ENCODE assay signal across 8 mouse cellular contexts in the genomic region with DNA sequence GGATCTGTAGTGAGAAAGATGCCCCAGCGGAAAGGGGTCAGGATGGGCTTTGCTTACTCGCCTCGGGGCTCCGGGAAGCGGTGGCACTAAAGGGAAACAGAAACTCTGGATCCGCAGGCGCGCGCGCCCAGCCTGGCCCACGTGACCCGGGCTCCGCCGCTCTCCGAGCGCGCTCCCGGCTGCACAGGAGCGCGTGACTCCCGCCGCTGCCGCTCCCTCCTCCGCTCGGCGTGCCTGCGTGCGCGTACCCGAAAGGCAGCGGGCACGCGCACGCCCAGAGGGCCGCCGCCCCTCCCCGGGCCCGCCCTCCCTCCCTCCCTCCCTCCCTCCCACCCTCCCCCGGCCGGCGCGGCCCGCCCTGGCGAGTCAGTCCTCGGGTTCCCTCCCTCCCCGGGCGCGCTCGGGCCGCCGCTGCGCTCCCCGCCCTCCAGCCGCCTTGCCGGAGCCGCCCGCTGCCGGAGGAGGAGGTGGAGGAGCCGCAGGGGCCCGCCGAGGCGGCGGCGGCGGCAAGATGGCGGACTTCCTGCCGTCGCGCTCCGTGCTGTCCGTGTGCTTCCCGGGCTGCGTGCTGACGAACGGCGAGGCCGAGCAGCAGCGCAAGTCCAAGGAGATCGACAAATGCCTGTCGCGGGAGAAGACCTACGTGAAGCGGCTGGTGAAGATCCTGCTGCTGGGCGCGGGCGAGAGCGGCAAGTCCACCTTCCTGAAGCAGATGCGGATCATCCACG. TPM values are rescaled to one million over a fixed set of nuclear protein-coding genes. Genes with fewer than 3 reads are reported as not detected.
DNase-seq lines count a peak whose midpoint lies in the region; ATAC-seq and TF ChIP-seq lines count a peak whose summit lies in the region.

A gene (plus strand): TSS at position 369 of the 728 bp plus-strand sequence.

- H3K27me3 ChIP-seq in ES-Bruce4 (ENCODE audit: control insufficient read depth, insufficient read depth, low read length, poor library complexity, severe bottlenecking), result no peaks in the 10 kb centered on the region
- no peaks in the 10 kb centered on the region; the same call in 1 of the 2 replicates for H3K27me3 ChIP-seq in forebrain, embryonic 14.5 days (replicated peaks; ENCODE audit: control insufficient read depth, insufficient read depth, low read length)
- 0 out of 2 replicates have a peak, but pooled peaks cover 10% of the 10 kb centered on the region for H3K27me3 ChIP-seq in neural tube, embryonic 15.5 days (replicated peaks)

- no peak for TF ChIP-seq CTCF in ES-Bruce4 (IDR thresholded peaks at IDR 0.05; ENCODE audit: low read depth, low read length)

- peak; percentile 66 for ATAC-seq in cerebellum, adult (ENCODE audit: insufficient number of reproducible peaks, low FRiP score, low TSS enrichment)
- peak; percentile 77 for ATAC-seq in forebrain, embryonic 14.5 days
- ATAC-seq in neural tube, embryonic 15.5 days (ENCODE audit: low FRiP score), result peak; percentile 81

- H3K4me1 ChIP-seq in ES-Bruce4 (ENCODE audit: control insufficient read depth, insufficient read depth, low read length), result peaks cover 4% of the 10 kb centered on the region
- peaks cover 52% of the 10 kb centered on the region for H3K4me1 ChIP-seq in forebrain, embryonic 14.5 days (ENCODE audit: control insufficient read depth, insufficient read depth, low read length)
- H3K4me1 ChIP-seq in neural tube, embryonic 15.5 days, result peaks cover 68% of the 10 kb centered on the region

- no peak for TF ChIP-seq EP300 in ES-Bruce4 (IDR thresholded peaks at IDR 0.05; ENCODE audit: insufficient read depth, low read depth, low read length)

- peak within 1 kb of the TSS; percentile 88 for H3K9ac ChIP-seq in ES-Bruce4 (ENCODE audit: low read depth, poor library complexity, severe bottlenecking)
- H3K9ac ChIP-seq in forebrain, embryonic 14.5 days (ENCODE audit: low read length), result peak within 1 kb of the TSS; percentile 91
- H3K9ac ChIP-seq in neural tube, embryonic 15.5 days (replicated peaks), result peak within 1 kb of the TSS; percentile 88

- TF ChIP-seq POLR2A in ES-Bruce4 (IDR thresholded peaks at IDR 0.05; ENCODE audit: insufficient read depth, low read length), result no peak

- DNase-seq in forebrain, embryonic 14.5 days (ENCODE audit: low spot score), result peak; percentile 96
- peak; percentile 95 for DNase-seq in heart, postnatal 14 days
- peak; percentile 92 for DNase-seq in layer of hippocampus, adult 11-12 months (ENCODE audit: low spot score)
- peak; percentile 92 to 94 for DNase-seq in lung, adult 18-20 months
- DNase-seq in testis, postnatal 14 days (ENCODE audit: low spot score), result peak; percentile 89

- intact Hi-C loops in heart, postnatal 14 days (cut with DNase I), result loop anchor here (1.0 kb wide), 1 partner anchor 63 kb away; a partner anchor contains a TSS

- WGBS in forebrain, embryonic 14.5 days, result under 1% methylated on average over 55 of the region's 89 CpGs
- 0% methylated on average over 50 of the region's 89 CpGs for WGBS in neural tube, embryonic 15.5 days

- H3K4me3 ChIP-seq in ES-Bruce4 (ENCODE audit: low read depth, low read length), result peak within 1 kb of the TSS; percentile 89
- peak within 1 kb of the TSS; percentile 87 for H3K4me3 ChIP-seq in forebrain, embryonic 14.5 days (ENCODE audit: low read depth, low read length)
- peak within 1 kb of the TSS; percentile 81 for H3K4me3 ChIP-seq in neural tube, embryonic 15.5 days (replicated peaks)

- H3K36me3 ChIP-seq in ES-Bruce4 (ENCODE audit: control insufficient read depth, insufficient read depth, low read length, poor library complexity, severe bottlenecking), result peaks cover 26% of the 10 kb centered on the region
- peaks cover 23% of the 10 kb centered on the region for H3K36me3 ChIP-seq in forebrain, embryonic 14.5 days (ENCODE audit: control insufficient read depth, insufficient read depth, low read length)
- peaks cover 5% of the 10 kb centered on the region; the same call in 1 of the 2 replicates for H3K36me3 ChIP-seq in neural tube, embryonic 15.5 days

- peak within 1 kb of the TSS; percentile 99 for H3K27ac ChIP-seq in ES-Bruce4 (ENCODE audit: insufficient read depth, low read length)
- H3K27ac ChIP-seq in forebrain, embryonic 14.5 days (ENCODE audit: low read depth, low read length), result peak within 1 kb of the TSS; percentile 93
- H3K27ac ChIP-seq in neural tube, embryonic 15.5 days (replicated peaks), result peak within 1 kb of the TSS; percentile 94

- no peaks in the 10 kb centered on the region for H3K9me3 ChIP-seq in ES-Bruce4 (replicated peaks; ENCODE audit: control insufficient read depth, insufficient read depth, low read length, poor library complexity, severe bottlenecking)
- H3K9me3 ChIP-seq in forebrain, embryonic 14.5 days (replicated peaks; ENCODE audit: control insufficient read depth, low read length), result no peaks in the 10 kb centered on the region
- no peaks in the 10 kb centered on the region for H3K9me3 ChIP-seq in neural tube, embryonic 15.5 days (replicated peaks)

- H3K4me2 ChIP-seq in forebrain, embryonic 14.5 days (ENCODE audit: low read length), result peak within 1 kb of the TSS; percentile 83
- H3K4me2 ChIP-seq in neural tube, embryonic 15.5 days, result peak within 1 kb of the TSS; percentile 82

RNA-seq across cellular contexts. Expression of the gene that starts here (rescaled TPM):
- polyA plus RNA-seq in ES-Bruce4 (2011; ENCODE audit: insufficient read depth, insufficient read length, low read depth, missing spikeins), result 62.2 and 65.1 TPM in 2 replicates
- polyA plus RNA-seq in forebrain, embryonic 14.5 days (2014; fragmentation: Nextera tagmentation; extraction: Ambion mirVana), result 13.7 and 16.3 TPM in 2 replicates
- 10 to 100 TPM; 37.6 to 38.4 TPM for total RNA-seq in heart, postnatal 14 days (2021)
- 16.8 and 20.2 TPM in 2 replicates for polyA plus RNA-seq in neural tube, embryonic 15.5 days (2015; fragmentation: Nextera tagmentation; extraction: Ambion mirVana)

Comparison
In these comparisons a context has a peak if more than half of its experiments do, and no peak if none do; other contexts are left out.
1. Peak in every context shown above with its lines: DNase-seq, ATAC-seq, H3K4me3 ChIP-seq and H3K27ac ChIP-seq.